Mouse (Mus musculus) frontal cortex, postnatal 10 days (tissue): ENCODE data around the gene Gria1.

Experiments used
- DNase-seq, 2 experiments: peaks; one replicate each; pipeline ENCODE4 v3.0.0; 2022; ENCODE audit warnings: low spot score in 2 of 2, mixed read lengths in 1 of 2

Gria1 gene

GRCm38 (mm10) chr11:57162931-57163330, 151.7 kb downstream of the Gria1 start:
- no peak for DNase-seq

- no peak for DNase-seq
These were observed 158.9 kb downstream of the Gria1 start for GRCm38 (mm10) chr11:57170058-57170457.

GRCm38 (mm10) chr11:57174165-57174564, 163.0 kb downstream of the Gria1 start:
- no peak for DNase-seq

- DNase-seq, result no peak
These were observed 165.4 kb downstream of the Gria1 start for GRCm38 (mm10) chr11:57176552-57176951.

GRCm38 (mm10) chr11:57184216-57184615, 173.0 kb downstream of the Gria1 start:
- no peak for DNase-seq

GRCm38 (mm10) chr11:57185110-57185509, 173.9 kb downstream of the Gria1 start:
- DNase-seq, result no peak

GRCm38 (mm10) chr11:57189391-57189790, 178.2 kb downstream of the Gria1 start:
- no peak for DNase-seq

- no peak for DNase-seq
These were observed 183.6 kb downstream of the Gria1 start for GRCm38 (mm10) chr11:57194746-57195145.

- DNase-seq, result no peak
These were observed 190.2 kb downstream of the Gria1 start for GRCm38 (mm10) chr11:57201245-57201976.

- no peak for DNase-seq
These were observed 193.2 kb downstream of the Gria1 start for GRCm38 (mm10) chr11:57204371-57204770.

- no peak for DNase-seq
These were observed 196.1 kb downstream of the Gria1 start for GRCm38 (mm10) chr11:57207260-57207659.

GRCm38 (mm10) chr11:57214079-57214478, 202.9 kb downstream of the Gria1 start:
- DNase-seq, result no peak

GRCm38 (mm10) chr11:57214583-57214982, 203.4 kb downstream of the Gria1 start:
- DNase-seq, result no peak

- no peak for DNase-seq
These were observed 211.8 kb downstream of the Gria1 start for GRCm38 (mm10) chr11:57222797-57223569.

GRCm38 (mm10) chr11:57235446-57235845, 224.3 kb downstream of the Gria1 start:
- DNase-seq, result no peak

GRCm38 (mm10) chr11:57236431-57236830, 225.2 kb downstream of the Gria1 start:
- DNase-seq, result no peak

GRCm38 (mm10) chr11:57239758-57240157, 228.6 kb downstream of the Gria1 start:
- no peak for DNase-seq

- DNase-seq, result no peak
These were observed 232.6 kb downstream of the Gria1 start for GRCm38 (mm10) chr11:57243835-57244234.

GRCm38 (mm10) chr11:57244543-57244942, 233.4 kb downstream of the Gria1 start:
- no peak for DNase-seq

- DNase-seq, result no peak
These were observed 237.7 kb downstream of the Gria1 start for GRCm38 (mm10) chr11:57248870-57249269.

- no peak for DNase-seq
These were observed 238.9 kb downstream of the Gria1 start for GRCm38 (mm10) chr11:57250129-57250528.

GRCm38 (mm10) chr11:57271687-57272086, 260.5 kb downstream of the Gria1 start:
- peak in 1 of 2 experiments; percentile 37 for DNase-seq

- DNase-seq, result no peak
These were observed 263.5 kb downstream of the Gria1 start for GRCm38 (mm10) chr11:57274687-57275086.
